In genomic region chr2:73279271-73280038, GRCm38 (mm10) we compare ENCODE assay signal across 10 mouse cellular contexts. TPM values are rescaled to one million over a fixed set of nuclear protein-coding genes. Genes with fewer than 3 reads are reported as not detected.
A peak's percentile ranks its signal among the peaks of the same experiment; 100 is the strongest.
DNase-seq lines count a peak whose midpoint lies in the region; ATAC-seq and TF ChIP-seq lines count a peak whose summit lies in the region.
"Had no signal": no experiment of that assay in that cellular context is flagged by ENCODE, and none has a peak within 500 bp of the region (broad histone marks: within the 10 kb centered on the region; RNA-seq: fewer than 3 reads in every experiment).

No protein-coding gene starts in this region.

- under 1% methylated on average over 29 of the region's 31 CpGs for WGBS in neural tube, embryonic 14.5 days

- H3K4me2 ChIP-seq in neural tube, embryonic 14.5 days (ENCODE audit: low read depth, low read length), result peak overlapping the region; percentile 12; the same call in 1 of the 2 replicates

- 0 out of 2 replicates have a peak overlapping the region, but pooled peaks have one; percentile 11 for H3K27ac ChIP-seq in layer of hippocampus, adult 2 months
- H3K27ac ChIP-seq in neural tube, embryonic 14.5 days (ENCODE audit: low read depth, low read length), result no peak overlapping the region

- TF ChIP-seq CTCF in layer of hippocampus, adult 2 months (conservative IDR thresholded peaks at IDR 0.05), result no peak

- peaks cover 21% of the 10 kb centered on the region for H3K27me3 ChIP-seq in neural tube, embryonic 14.5 days (ENCODE audit: control insufficient read depth, insufficient read depth, low read length)

- peaks cover under 1% of the 10 kb centered on the region; the same call in 1 of the 2 replicates for H3K4me1 ChIP-seq in neural tube, embryonic 14.5 days (ENCODE audit: control insufficient read depth, insufficient read depth, low read length)

- no peaks in the 10 kb centered on the region for H3K36me3 ChIP-seq in neural tube, embryonic 14.5 days (ENCODE audit: control insufficient read depth, insufficient read depth, low read length)

- DNase-seq in layer of hippocampus, adult 2 months (ENCODE audit: low spot score in 2 of 2), result no peak
- no peak for DNase-seq in layer of hippocampus, postnatal 36 days
- peak; percentile 58 for DNase-seq in embryo, embryonic 9.5 days (ENCODE audit: extremely low spot score)
- peak; percentile 46 for DNase-seq in induced T-regulatory cell, adult 2 months (ENCODE audit: low read depth)
- no peak for DNase-seq in yolk sac, embryonic 10.5 days (ENCODE audit: low spot score)
- DNase-seq in adrenal gland, adult 8-10 months, result no peak
- DNase-seq: adrenal gland, postnatal 14 days had no signal

- peak; percentile 56; the same call in 1 of the 2 replicates for ATAC-seq in neural tube, embryonic 14.5 days (ENCODE audit: low read depth)
- no peak for ATAC-seq in inflammation-experienced regulatory T-cells, adult 6 months

- H3K9me3 ChIP-seq in neural tube, embryonic 14.5 days (ENCODE audit: control insufficient read depth, low read length), result no peaks in the 10 kb centered on the region

- H3K4me3 ChIP-seq in layer of hippocampus, adult 2 months, result no peak overlapping the region
- H3K4me3 ChIP-seq in neural tube, embryonic 14.5 days (ENCODE audit: low read depth, low read length), result no peak overlapping the region; the same call in 1 of the 2 replicates

- H3K9ac ChIP-seq in neural tube, embryonic 14.5 days (replicated peaks; ENCODE audit: low read depth, low read length), result 0 out of 2 replicates have a peak overlapping the region, but pooled peaks have one; percentile 8

RNA-seq across cellular contexts. Expression of gene Sp9, which starts 7.7 kb away (rescaled TPM):
- 1 to 10 TPM; 3.8 to 4.3 TPM for total RNA-seq in layer of hippocampus, adult 2 months (2021)
- total RNA-seq in layer of hippocampus, postnatal 36 days (2021), result 1 to 10 TPM; 3.6 to 4.1 TPM
- polyA plus RNA-seq in neural tube, embryonic 14.5 days (2014; fragmentation: Nextera tagmentation; extraction: Ambion mirVana), result 1.5 TPM in 2 replicates
- not detected for polyA plus RNA-seq in inflammation-experienced regulatory T-cells, adult 6 months (2017; shearing (Covaris generic))
- not detected for total RNA-seq in adrenal gland, adult 8-10 months (2022)
- total RNA-seq: adrenal gland, postnatal 14 days; heart, postnatal 14 days had no signal

RNA-seq across cellular contexts. Expression of gene Scrn3, which starts 32.9 kb away (rescaled TPM):
- 10 to 100 TPM; 19.3 to 22.3 TPM for total RNA-seq in layer of hippocampus, adult 2 months (2021)
- 10 to 100 TPM; 22.8 to 23.9 TPM for total RNA-seq in layer of hippocampus, postnatal 36 days (2021)
- polyA plus RNA-seq in neural tube, embryonic 14.5 days (2014; fragmentation: Nextera tagmentation; extraction: Ambion mirVana), result 7.1 and 8.1 TPM in 2 replicates
- polyA plus RNA-seq in inflammation-experienced regulatory T-cells, adult 6 months (2017; shearing (Covaris generic)), result 10 to 100 TPM in 2 of 3 experiments, 1 to 10 TPM in 1; 8.8 to 13.5 (median 12.5) TPM
- total RNA-seq in adrenal gland, adult 8-10 months (2022), result 10 to 100 TPM; 23.9 to 33.8 (median 30.1) TPM

RNA-seq across cellular contexts. Expression of gene Cir1, which starts 33.0 kb away (rescaled TPM):
- total RNA-seq in layer of hippocampus, adult 2 months (2021), result 10 to 100 TPM; 31.6 to 32.6 TPM
- total RNA-seq in layer of hippocampus, postnatal 36 days (2021), result 10 to 100 TPM; 26.0 to 27.3 TPM
- polyA plus RNA-seq in neural tube, embryonic 14.5 days (2014; fragmentation: Nextera tagmentation; extraction: Ambion mirVana), result 26.6 and 28.7 TPM in 2 replicates
- polyA plus RNA-seq in inflammation-experienced regulatory T-cells, adult 6 months (2017; shearing (Covaris generic)), result 10 to 100 TPM; 18.9 to 30.4 (median 30.3) TPM
- total RNA-seq in adrenal gland, adult 8-10 months (2022), result 10 to 100 TPM; 18.0 to 24.0 (median 20.5) TPM

Comparison
In these comparisons a context has a peak if more than half of its experiments do, and no peak if none do; other contexts are left out.
1. DNase-seq: peak in embryo, embryonic 9.5 days (single experiment) and induced T-regulatory cell, adult 2 months (single experiment); none in layer of hippocampus, adult 2 months (0 of 2), layer of hippocampus, postnatal 36 days (0 of 2), yolk sac, embryonic 10.5 days (single experiment) and adrenal gland, adult 8-10 months (single experiment).
2. RNA of gene Sp9, which starts 7.7 kb away (total RNA-seq): 3.8 to 4.3 TPM in layer of hippocampus, adult 2 months and 3.6 to 4.1 TPM in layer of hippocampus, postnatal 36 days; not detected in adrenal gland, adult 8-10 months; every median in the first group is over 4 times any median in the second.